Mouse (Mus musculus) heart, postnatal 14 days (tissue): ENCODE measurements around the gene Pttg1ip. TPM values are rescaled to one million over a fixed set of nuclear protein-coding genes. Genes with fewer than 3 reads are reported as not detected.
A peak's percentile ranks its signal among the peaks of the same experiment; 100 is the strongest.

Experiments
- DNase-seq, 2 experiments: peaks; one replicate each; pipeline ENCODE4 v3.0.0; 2021 to 2022
- intact Hi-C: fragments of 180-260 bp; cut with DNase I; formaldehyde crosslinking; loops from one replicate; pipeline ENCODE4 v1.15.1; 2025
- long read RNA-seq, 2 experiments: library from polyadenylated mRNA; stranded (forward); transcript quantifications; one replicate each; pipeline ENCODE4 v2.0.0; 2021
- total RNA-seq, 2 experiments: library from RNA; stranded (reverse); gene quantifications; 2 replicates each; pipeline ENCODE4 v1.2.3; 2021

The Pttg1ip gene
- total RNA-seq: 100 to 1,000 TPM; 128 to 132 TPM
- long read RNA-seq, experiment 1, transcript Pttg1ip-201 (6 exons, 2,294 nt): major isoform, 279 of 292 reads
- long read RNA-seq, experiment 1, partial matches to known transcripts: 0 of 292 reads
- long read RNA-seq, experiment 1, other reads (novel, unspliced or antisense): 8 of 292 reads
- long read RNA-seq, experiment 2, transcript Pttg1ip-201 (6 exons, 2,294 nt): major isoform, 246 of 257 reads
- long read RNA-seq, experiment 2, partial matches to known transcripts: 0 of 257 reads
- long read RNA-seq, experiment 2, other reads (novel, unspliced or antisense): 8 of 257 reads

DNA sequence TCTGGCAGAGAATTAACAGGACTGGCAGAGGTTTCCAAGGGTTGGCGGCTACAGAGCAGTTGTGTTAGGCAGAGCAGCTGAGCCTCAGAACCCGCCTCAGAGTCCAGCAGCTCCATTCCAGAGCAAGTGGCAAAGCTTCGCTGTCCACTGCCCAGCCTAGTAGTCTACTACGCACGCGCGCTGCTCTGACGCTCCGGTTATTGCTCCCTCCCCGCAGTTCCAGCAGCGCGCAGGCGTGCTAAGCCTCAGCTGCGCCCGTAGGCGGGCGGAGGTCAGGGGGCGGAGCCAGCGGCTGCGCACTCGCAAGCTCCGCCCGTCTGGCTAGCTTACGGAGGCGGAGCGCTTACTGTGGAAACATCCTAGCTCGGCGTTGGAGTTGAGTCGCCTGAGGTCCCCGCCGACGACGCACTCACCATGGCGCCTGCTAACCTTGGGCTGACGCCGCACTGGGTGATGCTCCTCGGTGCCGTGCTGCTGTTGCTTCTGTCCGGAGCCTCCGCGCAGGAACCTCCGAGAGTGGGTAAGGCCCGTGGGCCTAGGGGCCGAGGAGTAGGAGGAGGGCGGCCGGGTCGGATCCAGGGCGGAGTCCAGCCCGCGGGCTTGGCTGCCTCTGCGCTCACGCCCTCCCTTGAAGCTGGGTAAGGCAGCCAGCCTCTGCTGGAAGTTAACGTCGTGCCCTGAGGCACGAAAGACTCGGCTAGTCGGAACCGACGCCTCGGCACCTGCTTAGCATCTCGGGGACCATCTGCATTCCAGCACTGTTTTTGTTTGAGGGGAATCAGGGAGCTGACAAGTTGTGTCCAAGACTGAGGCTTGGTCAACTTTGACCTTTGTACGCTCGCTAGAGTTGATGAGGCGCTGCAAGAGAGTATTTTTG is at the start of gene Pttg1ip:
TSS of gene Pttg1ip (plus strand) at position 313 of the 877 bp plus-strand sequence.
- peak; percentile 97 to 98 for DNase-seq
- intact Hi-C loops: loop anchor here (5.0 kb wide), 1 partner anchor 41 kb away; the partner anchor contains the start of gene Ube2g2

DNA sequence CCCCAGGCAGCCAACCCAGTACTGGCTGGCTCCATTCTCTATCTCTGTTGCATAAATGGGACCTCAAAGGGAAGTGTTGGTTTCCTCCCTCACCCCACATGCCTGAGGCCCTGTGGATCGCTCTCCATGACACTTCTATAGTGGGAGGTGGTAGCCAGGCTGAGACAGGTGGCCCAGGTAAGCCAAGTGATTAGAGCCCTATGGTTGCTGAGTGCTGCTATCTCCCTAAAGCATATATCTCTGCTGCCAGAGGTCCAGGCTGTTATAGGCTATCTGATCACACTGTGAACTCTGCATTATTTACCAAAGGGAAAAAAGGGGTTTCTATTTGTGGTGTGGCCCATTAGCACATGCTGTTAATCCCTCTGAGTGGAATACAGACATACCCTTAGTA is 49.5 kb upstream of the Pttg1ip start:
- DNase-seq: no peak
- intact Hi-C loops: no loop called here

DNA sequence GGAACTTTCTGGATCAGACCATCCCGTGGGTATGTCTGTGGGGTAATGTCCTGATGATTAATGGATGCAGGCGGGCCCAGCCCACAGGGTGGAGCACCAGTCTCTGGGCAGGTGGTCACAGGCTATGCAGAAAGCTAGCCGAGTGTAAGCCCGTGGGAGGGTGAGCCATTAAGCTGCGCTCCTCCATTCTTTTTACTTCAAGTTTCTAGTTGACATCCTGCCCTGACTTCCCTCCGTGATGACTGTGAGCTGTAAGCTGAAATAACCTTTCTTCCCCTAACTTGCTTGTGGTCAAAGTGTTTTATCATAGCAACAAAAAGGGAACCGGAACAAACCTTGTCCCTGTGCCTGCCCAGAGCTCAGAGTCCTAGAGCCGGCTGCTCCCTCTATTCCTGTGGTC is 44.8 kb upstream of the Pttg1ip start:
- DNase-seq: no peak
- intact Hi-C loops: no loop called here

- DNase-seq: no peak
- intact Hi-C loops: no loop called here
Measured at GRCm38 (mm10) chr10:77537215-77538209, 44.0 kb upstream of the Pttg1ip start.

DNA sequence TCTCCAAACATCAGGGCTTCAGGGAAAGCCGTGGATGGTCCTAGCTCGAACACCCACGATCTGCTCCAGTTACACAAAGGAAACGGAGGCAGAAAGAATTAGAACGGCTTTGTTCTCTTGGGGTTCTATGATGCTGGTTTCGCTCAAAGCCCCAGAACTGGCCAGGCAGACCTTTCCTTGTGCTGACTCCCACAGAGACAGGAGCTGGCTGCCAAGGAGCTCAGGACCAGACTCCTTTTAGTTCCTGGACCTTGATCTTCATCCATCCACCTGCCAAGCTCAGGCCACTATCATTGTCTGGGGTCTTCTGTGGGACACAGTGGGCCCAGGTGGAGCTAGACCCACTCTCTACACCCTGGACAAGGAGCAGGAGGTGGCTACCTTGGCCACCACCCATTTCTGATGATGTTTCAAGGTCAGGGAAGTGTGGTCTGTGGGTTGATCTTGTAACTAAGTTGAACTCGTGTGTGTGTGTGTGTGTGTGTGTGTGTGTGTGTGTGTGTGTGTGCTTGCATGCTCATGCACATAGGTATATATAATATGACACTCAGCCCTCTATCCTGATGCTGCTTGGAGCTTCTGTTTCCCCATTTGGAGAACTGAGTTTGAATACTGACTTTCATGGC is 42.1 kb upstream of the Pttg1ip start:
- intact Hi-C loops: no loop called here
- no peak for DNase-seq

DNA sequence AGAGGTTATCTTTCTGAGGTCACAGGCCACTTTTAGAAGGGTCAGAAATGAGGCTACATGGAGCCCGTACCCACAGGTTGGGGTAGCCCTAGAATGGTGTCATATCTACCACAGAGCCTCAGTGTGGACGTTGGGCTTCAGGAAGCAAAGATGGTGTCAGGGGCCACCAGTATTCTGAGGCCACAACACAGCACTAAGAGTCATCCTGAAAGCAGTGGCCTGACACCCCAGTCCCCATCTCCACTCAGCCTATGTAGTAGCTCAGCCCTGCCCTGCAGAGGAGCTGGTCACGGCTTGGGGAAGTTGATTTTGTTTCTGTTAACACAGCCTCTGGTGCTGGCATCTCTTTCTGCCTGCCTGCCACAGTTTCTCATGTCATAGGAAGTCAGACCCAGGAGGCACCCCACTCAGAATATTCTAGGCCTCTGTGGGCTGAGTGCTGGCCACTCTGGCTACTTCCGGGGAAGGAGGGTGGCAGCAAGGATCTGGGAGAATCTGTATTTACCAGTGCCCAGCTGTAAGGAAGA is 40.9 kb upstream of the Pttg1ip start:
- intact Hi-C loops: no loop called here
- DNase-seq: no peak

- no peak for DNase-seq
- intact Hi-C loops: no loop called here
Measured at GRCm38 (mm10) chr10:77541864-77542666, 39.5 kb upstream of the Pttg1ip start.

GRCm38 (mm10) chr10:77543226-77543625 is 38.3 kb upstream of the Pttg1ip start:
- intact Hi-C loops: no loop called here
- DNase-seq: no peak

- DNase-seq: peak; percentile 76 to 79
- intact Hi-C loops: no loop called here
Measured at GRCm38 (mm10) chr10:77544916-77545315, 36.6 kb upstream of the Pttg1ip start.

GRCm38 (mm10) chr10:77548576-77548975 is 32.9 kb upstream of the Pttg1ip start:
- DNase-seq: no peak
- intact Hi-C loops: no loop called here

DNA sequence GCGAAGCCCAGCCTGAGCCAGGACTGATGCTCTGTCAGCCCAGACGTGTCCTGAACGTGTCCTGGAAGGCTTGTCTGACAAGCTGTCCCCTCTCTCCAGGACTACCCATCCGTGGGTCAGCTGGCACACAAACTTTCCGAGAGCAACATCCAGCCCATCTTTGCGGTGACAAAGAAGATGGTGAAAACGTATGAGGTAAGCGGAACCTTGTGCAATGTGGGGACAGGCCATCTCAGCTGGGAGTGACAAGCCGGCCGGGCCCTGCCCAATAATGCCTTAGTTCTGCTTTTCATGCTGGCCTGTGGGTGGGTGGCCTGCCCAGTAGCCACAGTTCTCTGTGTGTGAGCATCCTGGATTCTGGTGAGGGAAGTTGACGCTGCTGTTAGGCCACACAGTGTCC is 30.6 kb upstream of the Pttg1ip start:
- peak; percentile 17 to 26 for DNase-seq
- intact Hi-C loops: no loop called here

DNA sequence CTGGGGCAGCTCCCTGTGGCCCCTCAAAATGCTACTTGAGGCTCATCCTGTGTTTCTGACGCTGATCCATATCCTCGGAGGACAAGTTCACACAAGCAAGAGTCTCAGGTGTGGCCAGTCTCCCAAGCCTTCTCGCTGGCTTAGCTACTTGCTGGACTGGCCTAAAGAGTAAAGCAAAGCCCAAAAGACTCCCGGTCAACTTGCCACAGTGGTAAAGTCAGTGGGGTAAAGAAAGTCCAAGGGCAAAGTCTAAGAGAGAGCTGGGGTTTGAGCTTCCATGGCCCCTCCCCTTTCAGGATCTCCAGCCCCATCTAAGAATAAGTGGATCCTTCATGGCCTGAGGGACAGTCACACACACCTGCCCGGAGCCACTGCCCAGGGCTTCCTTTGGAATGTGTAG is 29.4 kb upstream of the Pttg1ip start:
- intact Hi-C loops: no loop called here
- no peak for DNase-seq

DNA sequence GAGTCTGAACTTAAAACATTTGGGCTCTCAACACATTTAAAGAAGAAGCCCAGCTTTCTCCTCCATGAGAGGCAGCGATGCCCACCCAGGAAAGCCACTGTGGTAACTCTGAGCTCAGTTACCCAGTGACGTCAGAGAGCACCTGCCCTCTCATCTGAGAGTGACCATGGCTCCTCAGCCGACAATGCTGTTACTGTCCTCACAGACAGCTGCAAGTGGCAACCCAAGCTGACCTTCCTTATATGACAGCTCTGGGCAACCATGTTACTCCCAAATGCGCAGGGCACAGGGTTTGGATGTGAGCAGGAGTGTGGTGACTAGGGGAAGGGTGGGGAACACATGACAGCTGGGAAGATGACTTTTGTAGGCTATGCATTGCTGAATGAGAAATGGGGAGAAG is 28.2 kb upstream of the Pttg1ip start:
- intact Hi-C loops: no loop called here
- no peak for DNase-seq

DNA sequence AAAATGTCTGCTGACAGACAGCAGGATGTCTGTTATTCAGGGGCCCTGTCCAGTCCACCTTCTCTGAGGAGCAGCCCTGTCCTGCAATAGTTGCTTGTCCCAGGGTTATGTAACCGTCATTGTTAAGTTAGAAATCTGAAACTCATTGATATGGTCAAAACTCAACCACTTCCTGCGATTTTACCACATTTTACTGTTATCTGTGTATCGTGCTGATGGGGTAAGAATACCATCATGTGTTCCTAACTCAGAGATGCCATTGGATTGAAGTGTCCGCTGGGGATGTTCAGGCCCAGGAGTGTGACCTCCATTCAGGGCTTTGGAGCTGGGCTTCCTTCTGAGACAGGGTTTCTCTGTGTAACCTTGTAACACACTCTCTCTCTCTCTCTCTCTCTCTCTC is 26.6 kb upstream of the Pttg1ip start:
- DNase-seq: no peak
- intact Hi-C loops: no loop called here

DNA sequence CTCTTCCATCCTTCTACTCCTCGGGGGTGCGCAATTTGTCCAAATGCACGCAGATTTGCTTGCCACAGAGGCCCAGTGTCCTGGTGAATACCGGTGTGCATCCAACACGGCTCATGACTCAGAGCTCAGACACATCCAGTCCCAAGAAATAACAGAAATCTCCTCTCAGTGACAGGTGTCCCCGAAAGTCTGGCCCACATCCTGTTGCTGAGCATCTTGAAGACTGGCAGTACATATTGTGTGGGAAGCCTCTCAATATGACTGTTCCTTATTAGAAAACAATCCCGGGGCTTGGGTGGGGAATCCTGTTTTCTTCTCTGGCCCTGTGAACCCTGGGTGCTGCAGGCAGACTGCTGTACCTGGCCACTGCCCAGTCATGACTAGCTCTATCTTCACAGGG is 24.9 kb upstream of the Pttg1ip start:
- intact Hi-C loops: no loop called here
- DNase-seq: no peak

DNA sequence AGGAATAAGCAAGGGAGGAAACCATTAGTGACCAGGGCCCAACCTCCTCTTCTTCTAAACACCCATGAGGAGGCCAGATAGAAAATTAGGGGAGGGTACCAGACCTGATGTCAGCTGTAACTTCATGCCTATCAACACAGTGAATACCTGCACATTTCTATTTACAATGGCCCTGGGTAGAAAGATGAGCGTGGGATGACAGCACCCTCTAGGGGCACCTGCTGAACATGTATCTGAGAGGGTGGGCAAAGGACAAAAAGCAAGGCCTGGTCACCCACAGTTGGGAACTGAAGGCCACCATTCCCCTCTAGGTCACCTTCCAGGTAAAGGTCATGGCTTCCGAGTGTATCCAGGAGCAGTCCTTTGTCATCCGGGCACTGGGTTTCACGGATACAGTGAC is 23.9 kb upstream of the Pttg1ip start:
- intact Hi-C loops: no loop called here

DNA sequence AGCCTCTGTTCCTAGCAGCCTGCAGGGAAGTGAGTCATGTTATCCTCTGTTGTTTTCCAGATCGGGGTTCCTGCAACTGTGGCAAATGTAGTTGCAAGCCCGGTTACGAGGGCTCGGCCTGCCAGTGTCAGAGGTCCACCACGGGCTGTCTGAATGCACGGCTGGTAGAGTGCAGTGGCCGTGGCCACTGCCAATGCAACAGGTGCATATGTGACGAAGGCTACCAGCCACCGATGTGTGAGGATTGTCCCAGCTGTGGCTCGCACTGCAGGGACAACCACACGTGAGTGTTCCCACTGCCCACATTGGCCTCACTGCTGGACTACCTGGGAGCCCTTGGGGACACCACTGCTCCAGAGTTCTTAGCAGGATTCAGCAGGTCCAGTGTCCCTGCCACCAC is 21.4 kb upstream of the Pttg1ip start:
- intact Hi-C loops: no loop called here
- no peak for DNase-seq

More for the DNA sequence above, 23.9 kb upstream of the Pttg1ip start:
- DNase-seq: no peak

DNA sequence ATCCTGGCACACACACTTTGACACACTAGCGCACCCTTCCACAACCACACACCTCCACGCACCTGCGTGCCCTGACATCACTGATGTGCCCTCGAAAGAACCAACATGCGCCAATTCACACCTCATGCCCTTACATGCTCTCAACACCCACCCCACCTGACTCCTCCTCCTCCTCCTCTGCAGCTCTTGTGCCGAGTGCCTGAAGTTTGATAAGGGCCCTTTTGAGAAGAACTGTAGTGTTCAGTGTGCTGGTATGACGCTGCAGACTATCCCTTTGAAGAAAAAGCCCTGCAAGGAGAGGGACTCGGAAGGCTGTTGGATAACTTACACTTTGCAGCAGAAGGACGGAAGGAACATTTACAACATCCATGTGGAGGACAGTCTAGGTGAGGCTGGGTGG is 20.7 kb upstream of the Pttg1ip start:
- DNase-seq: no peak
- intact Hi-C loops: no loop called here

DNA sequence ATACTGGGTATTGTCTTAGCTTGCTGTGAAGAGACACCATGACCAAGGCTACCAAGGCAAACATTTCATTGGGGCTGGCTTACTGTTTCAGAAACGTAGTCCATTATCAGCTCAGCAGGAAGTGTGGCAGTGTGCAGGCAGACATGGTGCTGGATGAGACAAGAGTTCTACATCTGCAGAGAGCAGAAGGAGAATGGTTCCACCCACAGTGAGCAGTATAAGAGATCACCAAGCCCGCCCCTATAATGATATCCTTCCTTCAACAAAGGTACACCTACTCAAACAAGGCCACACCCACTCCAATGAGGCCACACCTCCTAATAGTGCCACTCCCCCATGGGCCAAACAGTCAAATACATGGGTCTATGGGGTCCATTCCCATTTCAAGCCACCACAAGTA is 20.0 kb upstream of the Pttg1ip start:
- DNase-seq: no peak
- intact Hi-C loops: no loop called here
